Mouse (Mus musculus) embryo, embryonic 9.5 days (tissue): ENCODE data around the gene Gm17581.
"Not testable (repeated sequence)": the region's sequence is repeated elsewhere in the genome, so short reads cannot be mapped to it uniquely, and the experiment has no call there.

Experiments
- DNase-seq: peaks from one replicate; pipeline ENCODE4 v3.0.0-alpha.2; 2017; ENCODE audit errors: extremely low spot score

The Gm17581 gene

DNA sequence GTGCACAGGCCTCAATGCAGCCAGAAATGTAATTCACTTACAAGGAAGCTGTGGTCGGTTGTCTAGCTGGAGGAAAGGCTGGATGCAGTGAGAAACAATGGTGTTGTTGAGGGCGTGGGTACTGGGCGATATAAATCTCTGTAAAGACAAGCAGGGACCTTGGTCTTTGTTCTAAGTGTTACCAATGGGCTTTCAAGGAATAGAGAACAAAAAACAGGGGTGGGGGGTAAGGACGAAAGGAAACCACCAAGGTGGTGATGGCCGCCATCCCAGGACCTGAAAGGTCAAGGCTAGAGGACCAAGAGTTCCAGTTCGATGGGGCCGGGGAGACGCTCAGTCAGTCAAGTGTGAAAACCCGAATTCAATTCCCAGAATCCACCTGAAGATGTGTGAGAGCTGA lies 2.1 kb upstream of the Gm17581 start:
- no peak for DNase-seq

DNA sequence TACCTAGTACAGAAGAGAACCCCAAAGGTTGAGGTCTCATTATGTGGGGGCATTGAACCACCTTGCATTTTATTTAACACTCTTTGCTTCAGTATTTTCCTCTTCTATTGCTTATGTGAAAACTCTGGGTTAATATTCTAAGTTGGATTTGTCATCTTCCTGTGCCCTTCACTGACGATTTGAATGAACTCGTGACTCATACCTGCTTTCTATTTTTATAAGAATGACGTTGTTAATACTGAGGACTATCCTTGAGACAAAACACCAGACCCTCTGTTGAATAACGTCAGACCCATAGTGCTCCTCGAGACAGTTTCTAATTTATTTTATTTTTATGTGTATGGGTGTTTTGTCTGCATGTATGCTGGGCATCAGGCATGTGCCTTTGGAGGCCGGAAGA lies 1.3 kb upstream of the Gm17581 start:
- no peak for DNase-seq

DNA sequence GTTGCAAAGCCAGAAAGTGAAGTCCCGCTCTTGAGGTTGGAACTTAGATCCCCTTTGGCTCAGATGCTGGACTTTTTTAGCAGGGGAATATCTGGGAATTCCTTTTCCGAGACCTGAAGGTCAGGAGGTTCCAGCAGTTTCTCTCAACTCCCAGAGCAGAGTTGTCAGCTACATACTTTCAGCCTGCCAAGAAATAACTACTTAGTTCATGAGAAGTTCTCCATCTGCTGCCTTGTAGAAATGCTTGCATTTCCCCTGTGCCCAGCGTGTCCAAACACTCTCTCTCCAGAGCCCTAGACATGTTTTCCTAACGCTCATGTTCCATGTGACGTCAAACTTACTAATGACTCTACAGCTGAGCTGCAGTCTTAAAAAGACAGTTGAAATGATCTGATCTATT lies 586 bp downstream of the Gm17581 start:
- DNase-seq, result no peak

DNA sequence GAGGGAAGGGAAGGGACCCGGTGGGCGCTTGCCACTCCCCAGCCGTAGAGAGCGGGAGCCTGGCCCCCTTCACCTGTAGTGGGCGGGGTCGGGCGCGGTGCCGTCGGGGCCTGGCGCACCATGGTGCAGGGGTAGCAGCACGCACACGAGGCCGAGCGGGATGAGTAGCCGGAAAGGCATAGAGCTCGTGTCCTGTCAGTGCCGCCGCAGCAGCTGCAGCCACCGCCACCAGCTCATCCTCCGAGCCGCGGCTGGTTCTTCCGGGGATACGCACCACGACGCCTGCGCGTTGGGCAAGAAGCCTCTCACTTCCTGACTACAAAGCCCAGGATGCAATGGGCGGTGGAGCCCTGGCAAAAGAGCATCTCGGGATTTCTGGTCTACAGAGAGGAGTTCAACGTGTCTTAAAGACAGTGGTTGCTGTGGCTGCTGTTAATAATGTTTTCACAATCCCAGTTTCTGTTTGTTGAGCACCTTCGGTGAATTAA lies 6.5 kb downstream of the Gm17581 start, which contains the start of gene Edem2:
Gene Edem2, minus strand, starts transcription at position 318 of the 488 bp plus-strand sequence.
- peak; percentile 88 for DNase-seq

DNA sequence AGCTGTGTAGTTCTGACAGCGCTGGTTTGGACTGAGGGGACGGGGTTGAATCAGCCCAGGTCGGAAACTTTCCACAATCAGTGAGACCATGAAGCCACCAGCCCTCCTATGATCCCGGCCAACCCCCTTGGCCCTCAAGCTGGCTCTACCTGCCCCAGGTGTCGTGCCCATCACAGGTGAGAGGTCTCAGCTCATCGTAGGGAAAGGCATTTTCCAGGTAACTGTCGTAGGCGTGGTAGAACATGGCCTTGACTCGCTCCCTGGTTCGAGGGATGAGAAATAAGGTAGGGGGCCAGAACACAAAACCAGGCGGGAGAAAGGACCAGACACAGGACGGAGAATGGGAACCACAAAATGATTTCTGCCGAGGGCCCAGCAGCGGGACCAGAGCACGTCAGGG lies 6.9 kb downstream of the Gm17581 start:
- peak; percentile 9 for DNase-seq

DNA sequence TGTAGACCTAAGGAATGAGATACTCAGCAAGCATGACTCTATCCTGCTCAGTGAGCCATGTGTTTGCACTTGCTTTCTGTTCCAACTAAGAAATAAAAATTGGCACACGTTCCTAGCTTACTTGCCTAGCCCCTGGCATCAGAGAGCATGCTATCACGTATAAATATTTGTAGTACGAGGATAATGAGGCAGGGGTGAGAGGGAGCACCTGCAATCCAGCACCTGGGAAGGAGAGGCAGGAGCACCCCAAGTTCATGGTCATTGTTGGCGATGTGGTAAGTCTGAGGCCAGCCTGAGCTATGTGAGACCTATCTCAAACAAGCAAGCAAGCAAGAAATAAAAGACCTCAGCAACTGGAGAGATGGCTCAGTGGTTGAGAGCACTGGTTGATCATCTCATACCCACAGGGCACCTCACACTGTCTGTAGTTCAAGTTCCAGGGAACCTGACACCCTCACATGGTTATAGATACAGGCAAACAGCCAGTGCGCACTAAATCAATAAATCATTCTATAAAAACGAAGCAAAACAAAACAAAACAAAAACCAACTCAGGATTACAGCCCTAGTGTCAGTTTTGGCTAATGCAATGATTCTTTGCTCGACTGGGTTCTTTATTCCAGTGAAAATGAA lies 7.8 kb downstream of the Gm17581 start:
- DNase-seq, result no peak

DNA sequence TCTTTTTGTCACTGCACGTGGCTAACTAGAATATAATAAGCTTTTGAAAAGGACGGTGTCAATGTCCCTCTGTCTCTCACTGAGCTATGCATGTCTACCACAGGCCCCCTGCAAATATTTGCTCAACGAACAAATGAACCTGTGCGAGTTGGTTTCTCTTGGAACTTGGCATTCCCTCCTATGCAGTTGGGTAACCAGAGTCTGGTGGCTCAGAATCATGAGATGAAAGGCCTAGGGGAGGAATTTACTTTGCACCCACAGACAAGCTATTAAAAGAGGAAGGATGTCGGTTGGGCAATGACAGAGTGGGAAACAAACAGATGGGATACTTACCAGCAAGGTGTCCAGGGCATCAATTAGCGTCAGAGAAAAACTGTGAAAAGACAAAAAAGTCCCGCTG lies 9.4 kb downstream of the Gm17581 start:
- no peak for DNase-seq

DNA sequence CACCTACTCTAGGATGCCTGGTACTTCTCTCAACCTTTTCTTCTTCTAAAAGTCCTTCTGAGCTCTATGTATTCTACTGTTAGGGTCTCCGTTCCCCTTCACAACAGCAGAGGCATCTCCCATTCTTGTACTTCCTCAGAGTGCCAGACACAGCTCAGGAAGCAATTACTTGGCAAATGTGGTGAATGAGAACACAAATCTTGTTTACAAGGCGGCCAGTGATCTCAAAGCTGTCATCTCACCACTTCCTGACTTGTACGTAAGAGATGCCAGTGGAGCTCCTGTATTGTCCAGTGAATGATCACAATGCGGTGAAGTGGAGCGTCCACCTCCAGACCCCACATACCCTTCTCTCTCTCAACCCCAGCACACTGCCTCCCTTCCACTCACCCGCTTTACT lies 11.1 kb downstream of the Gm17581 start:
- DNase-seq, result no peak

DNA sequence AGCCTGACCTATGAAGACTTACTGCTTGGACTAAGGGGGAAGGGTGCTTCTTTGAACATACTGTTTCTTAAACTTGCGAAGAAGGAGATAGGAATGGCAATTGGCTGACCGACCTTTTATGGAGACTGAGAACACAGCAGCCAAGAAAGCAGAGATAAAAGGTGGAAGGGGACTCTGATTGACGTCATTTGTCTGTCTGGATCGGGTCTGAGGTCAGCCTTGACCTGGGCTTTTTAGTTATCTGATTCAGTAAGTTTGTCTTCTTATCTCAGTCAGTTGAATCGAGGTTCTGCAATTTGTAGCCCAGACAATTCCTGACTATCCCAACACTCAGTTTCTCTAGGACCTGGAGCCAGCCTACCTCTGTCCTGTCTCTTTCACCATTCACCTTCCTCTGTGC lies 11.6 kb downstream of the Gm17581 start:
- DNase-seq, result no peak

DNA sequence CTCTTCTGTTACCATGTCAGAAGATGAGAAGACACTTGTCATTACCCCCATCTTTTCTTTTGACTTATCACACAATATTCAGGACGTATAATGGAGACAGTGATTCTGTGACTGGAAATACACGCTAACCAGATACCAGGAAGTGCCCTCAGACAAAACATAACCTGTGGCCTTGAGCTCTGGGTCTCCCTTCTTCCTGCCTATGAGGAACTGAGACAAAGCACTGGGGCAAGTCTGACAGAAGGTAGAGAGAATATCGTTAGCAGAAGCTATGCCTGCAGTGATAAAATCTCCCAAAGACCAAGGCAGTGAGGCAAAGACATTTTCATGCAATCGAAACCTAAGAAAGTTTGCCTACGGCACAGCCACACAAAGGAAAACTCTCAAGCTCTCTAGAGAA lies 15.1 kb downstream of the Gm17581 start:
- DNase-seq, result no peak

DNA sequence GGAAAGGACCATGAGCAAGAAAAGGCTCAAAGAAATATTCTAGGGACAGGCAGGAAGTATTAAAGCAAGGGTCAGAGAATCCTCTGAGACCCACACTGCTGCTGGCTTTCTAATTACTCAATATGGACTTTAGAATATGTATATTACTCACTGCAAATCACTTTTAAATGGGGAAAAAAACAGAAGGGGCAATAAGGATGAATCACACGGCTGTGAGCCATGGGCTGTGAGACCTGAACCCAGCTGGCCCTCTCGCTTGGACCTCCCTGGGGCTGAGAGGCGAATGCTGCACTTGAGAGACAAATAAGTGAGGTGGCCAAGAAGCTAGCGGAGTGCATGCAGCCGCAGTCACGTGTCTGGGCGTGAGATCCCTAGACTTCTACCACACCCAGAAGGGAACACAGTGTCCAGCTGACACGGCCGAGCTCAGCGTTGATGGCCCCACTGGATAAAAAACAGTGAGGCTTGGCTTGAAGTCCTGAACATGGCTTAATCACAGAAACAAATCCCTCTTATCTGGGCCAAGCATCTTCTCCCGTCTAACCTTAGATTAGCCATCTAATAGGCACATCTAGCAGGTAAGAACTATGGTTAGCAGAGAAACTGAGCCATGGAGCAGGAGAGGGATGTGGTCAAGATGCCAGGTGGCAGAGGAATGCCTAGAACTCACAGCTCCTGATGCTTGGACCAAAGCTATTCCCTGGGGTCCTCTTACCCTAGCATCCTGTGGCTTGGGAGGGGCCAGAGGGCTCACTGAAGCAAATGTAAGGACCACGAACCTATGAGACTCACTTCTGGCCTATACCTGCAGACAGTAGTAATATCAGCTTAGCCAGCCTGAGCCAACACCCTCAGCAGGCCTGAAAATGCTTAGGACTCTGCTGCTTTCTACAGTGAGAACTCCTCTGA lies 18.3 kb downstream of the Gm17581 start:
- no peak for DNase-seq

DNA sequence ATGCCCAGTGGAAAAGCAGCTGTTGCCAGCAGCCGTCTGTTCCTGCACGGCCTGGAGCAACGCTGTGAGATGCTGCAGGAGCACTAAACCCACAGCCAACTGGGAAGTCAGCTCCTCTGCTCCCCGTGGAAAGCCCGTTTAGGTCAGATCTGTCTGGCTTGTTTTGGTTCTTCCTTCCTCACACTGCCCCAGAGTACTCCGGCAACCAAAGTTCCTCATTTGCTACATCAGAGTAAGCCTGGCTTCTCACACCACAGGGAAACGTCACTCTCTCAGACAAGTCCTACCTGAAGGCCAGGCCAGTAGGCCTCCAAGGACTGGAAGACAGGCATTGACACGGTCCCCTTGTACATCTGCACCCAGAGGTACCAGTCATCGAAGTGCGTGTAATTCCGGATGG lies 25.1 kb downstream of the Gm17581 start:
- DNase-seq, result no peak

DNA sequence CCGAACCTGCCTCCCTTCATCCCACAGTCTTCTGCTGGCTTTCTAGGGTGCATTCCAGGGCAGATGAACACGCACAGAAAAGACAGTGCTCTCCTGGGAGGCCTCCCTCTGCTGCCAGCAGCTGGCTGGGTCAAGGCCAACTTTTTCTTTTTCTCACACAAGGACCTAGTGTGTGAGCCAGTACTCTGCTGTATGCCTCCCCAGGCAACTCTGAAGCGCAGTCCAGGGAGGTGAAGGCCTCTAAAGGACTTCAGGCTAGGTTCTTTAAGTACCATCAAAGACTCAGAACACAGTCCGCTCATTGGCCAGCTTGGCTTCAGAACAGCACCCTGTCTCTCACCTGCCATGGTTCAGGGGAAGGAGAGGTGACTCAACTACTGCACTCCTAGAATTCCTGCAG lies 28.4 kb downstream of the Gm17581 start:
- DNase-seq, result no peak

DNA sequence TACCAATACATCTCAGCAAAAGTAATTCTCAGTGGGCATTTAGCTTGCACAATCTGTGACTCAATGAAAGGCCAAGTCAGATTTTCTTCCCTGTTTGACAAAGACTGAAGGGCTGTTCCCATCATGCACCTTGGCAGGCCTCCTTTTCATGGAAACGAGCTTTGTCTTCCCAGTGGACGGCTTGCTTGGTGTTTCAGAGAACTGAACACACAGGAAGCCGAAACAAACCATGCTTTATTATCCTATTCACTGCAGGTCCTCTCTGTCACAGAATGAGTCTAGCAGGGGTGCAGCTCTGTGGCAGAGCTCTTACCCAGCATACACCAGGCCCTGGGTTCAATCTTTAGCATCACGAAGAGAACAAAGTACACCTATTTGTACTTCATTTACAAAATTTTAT lies 32.0 kb downstream of the Gm17581 start:
- peak; percentile 20 for DNase-seq

DNA sequence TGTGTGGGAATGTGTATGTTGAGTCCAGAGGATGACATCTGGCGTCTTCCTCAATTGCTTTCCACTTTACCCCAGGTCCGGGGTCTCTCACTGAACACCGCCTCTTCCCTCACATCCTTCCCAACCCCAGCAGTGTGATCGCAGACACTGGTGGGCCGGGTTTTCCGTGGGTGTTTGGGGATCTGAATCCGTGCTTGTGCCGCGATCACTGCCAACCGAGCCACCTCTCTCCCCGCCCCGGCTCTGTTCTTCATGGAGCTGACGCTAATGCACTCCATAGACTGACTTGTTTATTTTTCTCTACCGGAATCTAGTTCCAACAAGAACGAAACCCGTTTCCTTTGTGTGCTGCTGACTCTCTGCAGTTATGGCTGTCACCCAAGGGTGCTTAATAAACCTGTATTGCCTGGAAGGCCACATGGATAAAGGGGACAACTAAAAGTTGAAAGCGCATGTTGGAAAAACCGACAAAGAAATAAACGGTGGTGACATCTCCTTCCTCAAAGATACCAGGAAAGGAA lies 34.2 kb downstream of the Gm17581 start:
- DNase-seq, result no peak

DNA sequence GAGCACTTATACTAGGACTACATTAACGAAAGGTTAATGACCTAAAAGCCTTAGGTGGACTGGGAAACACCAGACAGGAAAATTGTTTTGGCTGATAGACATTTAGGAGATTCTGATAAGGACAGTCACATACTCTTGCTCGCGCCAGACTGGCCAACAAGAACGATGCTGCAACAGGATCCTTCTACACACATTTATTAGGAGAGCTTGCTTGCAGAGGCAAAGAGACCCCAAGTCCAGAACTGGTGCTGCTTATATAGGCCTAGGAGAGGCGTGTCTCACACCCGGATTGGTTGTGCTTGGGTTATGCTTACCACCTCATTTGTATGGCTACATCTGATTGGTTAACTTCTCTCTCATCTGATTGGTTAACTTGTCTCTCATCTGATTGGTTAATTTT lies 37.2 kb downstream of the Gm17581 start:
- not testable (repeated sequence) for DNase-seq

DNA sequence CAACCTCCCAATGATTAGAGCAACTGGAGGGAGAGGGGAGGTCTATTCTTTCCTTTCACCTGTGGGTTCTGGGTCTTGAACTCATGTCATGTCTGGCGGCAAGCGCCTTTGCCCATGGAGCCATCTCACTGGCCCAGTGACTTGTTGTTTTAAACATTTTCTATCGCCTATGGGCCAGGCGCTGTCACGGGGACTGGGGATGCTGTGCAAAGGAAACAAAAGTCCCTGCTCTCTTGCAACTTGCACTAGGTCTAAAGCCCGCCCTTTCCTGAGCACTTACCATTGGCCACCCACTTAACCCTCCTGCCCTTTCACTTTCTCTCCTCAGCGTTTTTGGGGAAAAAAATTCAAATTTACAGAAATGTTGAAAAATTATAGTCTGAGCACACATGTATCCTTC lies 38.8 kb downstream of the Gm17581 start:
- DNase-seq, result no peak

DNA sequence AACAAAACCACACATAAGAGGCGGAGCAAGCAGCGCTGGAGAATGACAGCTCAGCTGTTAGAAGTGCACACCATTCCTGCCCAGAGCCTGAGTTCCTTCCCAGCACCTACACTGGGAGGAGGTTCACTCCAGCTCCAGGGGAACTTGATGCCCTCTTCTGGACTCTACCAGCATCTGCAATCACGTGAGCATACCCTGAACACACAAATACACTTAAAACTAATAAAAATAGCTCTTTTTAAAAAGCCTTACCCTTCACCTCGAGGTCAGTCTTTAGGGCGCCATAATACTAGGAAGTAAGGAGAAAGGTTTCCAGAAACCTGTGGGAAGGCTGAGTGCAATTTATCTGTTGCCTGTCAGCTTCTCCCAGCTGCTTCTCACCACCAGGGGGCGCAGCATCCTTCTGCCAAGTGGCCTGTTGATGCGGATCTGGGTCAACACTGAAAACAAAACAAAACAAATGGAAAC lies 39.5 kb downstream of the Gm17581 start:
- DNase-seq, result peak; percentile 78

DNA sequence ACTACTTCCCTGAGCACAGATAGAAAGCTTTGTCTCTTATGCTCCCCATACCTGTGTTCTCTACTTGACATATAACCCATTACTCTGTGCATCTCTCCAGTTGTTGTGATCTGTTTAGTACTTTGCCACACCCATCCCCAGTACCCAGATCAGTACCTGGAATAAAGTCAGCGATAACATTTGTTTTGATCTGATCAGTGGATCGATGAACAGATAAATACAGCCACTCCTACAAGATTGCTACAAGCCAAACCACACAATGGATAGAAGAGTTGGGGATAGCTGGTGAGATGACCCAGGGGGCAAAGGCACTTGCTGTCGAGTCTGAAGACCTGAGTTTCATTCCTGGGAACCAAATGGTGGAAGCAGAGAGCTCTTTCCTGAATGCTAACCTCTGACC lies 40.4 kb downstream of the Gm17581 start:
- DNase-seq, result no peak

DNA sequence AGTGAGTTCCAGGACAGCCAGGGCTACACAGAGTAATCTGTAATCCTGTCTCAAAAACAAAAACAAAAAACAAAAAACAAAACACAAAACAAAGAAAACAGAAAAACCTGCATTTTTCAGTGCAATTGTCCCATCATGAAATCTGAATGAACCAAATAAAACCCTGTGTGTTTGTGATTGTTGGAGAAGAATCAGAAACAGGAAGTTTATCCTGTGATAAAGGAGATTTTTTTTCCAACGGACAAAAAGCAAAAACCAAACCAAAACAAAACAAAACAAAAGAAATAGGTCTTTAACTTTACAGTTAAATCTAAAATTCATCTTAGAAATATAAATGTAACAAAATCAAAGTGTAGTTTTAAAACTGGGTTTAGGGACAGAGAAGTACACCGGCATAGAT lies 41.1 kb downstream of the Gm17581 start:
- no peak for DNase-seq

DNA sequence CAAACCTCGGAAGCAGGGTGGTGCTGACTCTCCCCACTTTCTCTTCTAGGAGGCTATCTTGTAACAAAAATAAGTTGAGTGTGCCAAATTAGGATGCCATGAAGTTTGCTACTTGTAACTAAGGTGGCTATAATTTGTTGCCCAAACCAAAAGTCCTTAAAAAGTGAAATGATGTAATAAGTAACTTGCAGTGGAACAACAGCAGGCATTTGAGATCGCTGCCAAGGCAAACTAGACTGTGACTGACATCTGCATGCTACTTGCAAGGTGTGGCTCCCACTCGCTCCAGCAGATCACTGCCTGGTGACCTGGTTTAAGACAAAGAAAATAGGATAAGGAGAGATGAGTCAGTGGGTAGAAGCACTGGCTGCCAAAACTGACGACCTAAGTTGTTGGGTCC lies 42.5 kb downstream of the Gm17581 start:
- no peak for DNase-seq

DNA sequence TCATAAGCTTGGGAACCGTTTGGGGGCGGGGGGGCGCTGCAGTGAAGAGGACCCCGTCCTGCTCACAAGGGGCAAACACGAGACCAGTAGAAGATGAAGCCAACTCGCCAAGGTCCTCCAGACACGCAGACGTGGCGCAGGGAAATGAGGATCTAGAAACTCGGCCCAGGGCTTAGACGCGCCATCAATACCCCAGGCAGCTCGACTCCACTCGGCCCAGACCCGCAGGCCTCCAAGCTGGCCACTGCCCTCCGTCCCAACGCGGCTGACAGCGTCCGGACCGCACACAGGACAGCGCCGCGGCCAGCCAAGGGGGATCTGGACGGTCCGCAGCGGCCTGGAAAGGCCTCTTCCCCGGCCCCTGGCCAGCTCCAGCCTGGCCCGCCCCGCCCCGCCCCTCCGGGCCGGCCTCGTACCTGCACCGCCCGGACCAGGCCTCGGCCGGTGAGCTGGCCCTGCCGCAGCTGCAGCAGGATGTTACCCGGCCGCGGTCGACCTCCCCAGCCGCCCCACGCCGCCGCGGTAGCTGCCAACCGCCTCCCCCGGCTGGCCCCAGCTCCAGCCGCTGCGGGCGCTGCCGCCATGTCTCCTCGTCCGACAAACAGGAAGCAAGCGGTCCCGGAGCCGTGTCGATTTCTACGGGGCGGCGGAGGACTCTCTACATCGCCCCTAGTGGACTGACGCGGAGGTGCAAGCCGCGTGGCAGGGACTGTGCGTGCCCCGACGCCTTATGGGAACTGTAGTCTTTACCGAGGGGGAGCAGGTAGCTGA lies 43.8 kb downstream of the Gm17581 start, which contains the start of gene Trpc4ap:
Gene Trpc4ap, minus strand, starts transcription at position 662 of the 771 bp plus-strand sequence.
- peak; percentile 97 for DNase-seq
